Mouse (Mus musculus) embryonic fibroblast, embryonic 13.5 days (primary cell): ENCODE measurements around the gene Evpl.
"Not testable (repeated sequence)": the region's sequence is repeated elsewhere in the genome, so short reads cannot be mapped to it uniquely, and the experiment has no call there.

Source experiments
- CTCF ChIP-seq: IDR thresholded peaks from 2 replicates; pipeline ENCODE4 v1.5.1; 2011; ENCODE audit warnings: mild to moderate bottlenecking, control low read depth, low read length, moderate library complexity, borderline replicate concordance; ENCODE audit not compliant: insufficient read depth
- POLR2A ChIP-seq: IDR thresholded peaks from 2 replicates; pipeline ENCODE4 v1.6.1; 2011; ENCODE audit warnings: low read depth, mild to moderate bottlenecking, control low read depth, low read length, moderate library complexity

DNA sequence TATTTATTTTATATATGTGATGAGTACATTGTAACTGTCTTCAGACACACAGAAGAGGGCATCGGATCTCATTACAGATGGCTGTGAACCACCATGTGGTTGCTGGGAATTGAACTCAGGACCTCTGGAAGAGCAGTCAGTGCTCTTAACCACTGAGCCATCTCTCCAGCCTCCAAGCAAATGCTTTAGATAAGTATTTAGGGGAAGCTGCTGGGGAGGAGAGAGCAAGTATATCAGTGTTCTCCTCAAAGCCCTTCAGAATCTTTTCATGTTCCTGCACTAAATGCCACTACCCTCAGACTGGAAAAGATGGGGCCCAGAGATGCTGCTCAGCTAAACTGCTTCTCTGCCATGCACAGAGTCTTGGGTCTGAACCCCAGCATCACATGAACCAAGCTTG lies 39.3 kb upstream of the Evpl start:
- not testable (repeated sequence) for TF ChIP-seq POLR2A, CTCF
